Mouse (Mus musculus) CD4-positive, CD25-positive, alpha-beta regulatory T cell, adult 9 weeks (primary cell): Measurements from ENCODE around the gene Fgf2. TPM values are rescaled to one million over a fixed set of nuclear protein-coding genes. Genes with fewer than 3 reads are reported as not detected.

Experiments
- polyA plus RNA-seq: library from polyadenylated mRNA; unstranded; fragments of 100-300 nt; shearing (Covaris generic); gene quantifications from one replicate; pipeline ENCODE4 v1.2.1, GENCODE M21; 2017

The Fgf2 gene
- polyA plus RNA-seq, result 3.3 TPM

DNA sequence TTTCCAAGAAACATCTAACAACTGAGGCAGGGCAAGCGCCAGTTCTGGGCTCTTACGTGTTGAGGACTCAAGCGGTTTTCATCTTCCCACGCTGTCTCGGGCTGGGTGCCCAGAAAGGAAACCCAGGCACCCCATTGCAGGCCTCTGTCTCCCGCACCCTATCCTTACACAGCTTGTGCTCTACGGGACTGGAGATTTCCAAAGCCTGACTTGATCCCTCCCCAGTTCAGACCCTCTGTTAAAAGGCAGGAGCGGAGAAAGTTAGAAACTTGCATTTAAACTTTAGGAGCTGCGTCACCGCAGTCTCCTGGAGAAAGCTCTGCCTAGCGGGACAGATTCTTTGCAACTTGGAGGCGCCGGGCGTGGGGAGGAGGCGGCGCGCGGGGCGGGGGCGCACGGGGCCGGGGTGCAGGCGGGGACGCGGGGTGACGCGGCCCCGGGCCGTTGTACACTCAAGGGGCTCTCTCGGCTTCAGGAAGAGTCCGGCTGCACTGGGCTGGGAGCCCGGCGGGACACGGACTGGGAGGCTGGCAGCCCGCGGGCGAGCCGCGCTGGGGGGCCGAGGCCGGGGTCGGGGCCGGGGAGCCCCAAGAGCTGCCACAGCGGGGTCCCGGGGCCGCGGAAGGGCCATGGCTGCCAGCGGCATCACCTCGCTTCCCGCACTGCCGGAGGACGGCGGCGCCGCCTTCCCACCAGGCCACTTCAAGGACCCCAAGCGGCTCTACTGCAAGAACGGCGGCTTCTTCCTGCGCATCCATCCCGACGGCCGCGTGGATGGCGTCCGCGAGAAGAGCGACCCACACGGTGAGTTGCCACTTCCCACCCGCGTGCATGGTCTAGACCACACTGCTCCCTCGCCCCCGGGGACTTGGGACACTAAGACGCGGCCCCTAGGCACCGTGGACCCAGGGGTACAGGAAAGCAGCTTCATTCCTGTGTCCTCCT, at the start of gene Fgf2:
Fgf2 (plus strand) TSS at position 126 of the 945 bp plus-strand sequence.

DNA sequence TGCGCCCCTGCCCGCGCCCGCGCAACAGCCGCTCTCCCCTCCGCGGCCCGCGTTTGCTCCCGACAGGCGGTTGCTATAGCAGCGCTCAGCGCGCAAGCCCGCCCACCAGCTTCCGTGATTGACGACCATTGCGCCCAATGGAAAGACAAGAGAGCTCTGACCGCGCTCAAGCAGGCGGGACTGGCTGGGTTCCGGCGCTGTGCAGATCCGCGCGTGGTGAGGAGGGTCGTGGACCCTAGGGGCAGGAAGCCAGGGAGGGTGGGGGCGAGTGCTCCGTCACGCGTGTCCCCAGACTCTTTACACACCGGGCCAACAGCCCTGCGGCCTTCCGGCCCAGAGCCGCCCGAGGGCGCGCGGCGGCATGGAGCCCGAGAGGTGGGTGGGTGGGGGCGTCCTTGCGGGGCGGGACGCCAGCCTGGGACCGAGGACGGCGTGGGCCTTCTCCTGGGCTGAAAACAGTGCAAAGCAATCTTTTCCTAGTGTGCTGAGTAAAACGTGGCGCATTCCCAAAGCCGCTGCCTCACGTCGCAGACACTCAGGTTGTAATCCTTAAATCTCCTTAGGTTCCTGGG, 35.7 kb upstream of the Fgf2 start, which contains the start of the genes Bbs12 and Cetn4:
Bbs12 (plus strand) TSS at position 185 of the 572 bp plus-strand sequence.
Cetn4 (minus strand) TSS at position 339 of the 572 bp plus-strand sequence.

DNA sequence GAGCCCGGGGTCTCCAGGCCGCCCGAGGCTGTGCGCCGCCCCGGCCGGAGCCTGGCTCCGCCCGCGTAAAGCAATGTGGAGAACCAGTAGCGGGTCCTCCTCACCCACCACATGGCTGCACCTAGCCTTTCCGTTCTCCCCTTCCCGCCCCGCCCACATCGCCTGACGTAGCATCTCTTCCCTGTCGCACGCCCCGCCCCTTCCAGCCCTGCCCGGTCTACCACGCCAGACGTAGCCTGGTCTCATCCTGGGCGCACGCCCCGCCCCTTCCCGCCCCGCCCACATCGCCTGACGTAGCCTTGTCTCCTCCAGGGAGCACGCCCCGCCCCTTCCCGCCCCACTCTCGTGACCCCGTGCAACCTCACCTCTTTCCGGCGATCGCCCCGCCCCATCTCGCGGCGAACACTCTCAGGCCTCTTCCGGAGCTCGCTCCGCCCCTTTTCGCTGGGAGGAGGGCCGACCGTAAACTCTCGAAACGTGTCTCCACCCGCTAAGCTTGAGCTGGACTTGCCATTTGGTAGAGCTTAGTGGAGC, 71.4 kb downstream of the Fgf2 start, which contains the start of gene Spata5:
Spata5 (plus strand) TSS at position 439 of the 534 bp plus-strand sequence.

DNA sequence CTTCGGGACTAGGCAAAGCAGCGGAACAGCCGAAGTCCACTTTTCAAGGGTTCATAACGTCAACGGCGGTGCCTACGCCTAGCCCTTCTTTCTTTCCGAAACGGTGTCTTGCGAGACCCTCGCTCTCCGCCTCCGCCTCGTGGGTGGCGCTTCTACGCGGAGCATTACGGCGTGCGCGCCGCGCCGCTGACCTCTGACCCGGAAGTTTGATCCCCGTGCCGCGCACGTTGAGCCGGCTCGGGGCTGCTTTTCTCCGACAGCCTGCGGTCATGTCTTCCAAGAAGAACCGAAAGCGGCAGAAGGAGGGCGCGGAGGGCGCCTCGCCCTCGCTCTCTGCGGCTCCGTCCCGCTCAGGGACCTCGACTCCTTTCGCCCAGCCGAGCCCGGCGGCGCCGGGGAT, 71.9 kb downstream of the Fgf2 start, which contains the start of gene Nudt6:
Nudt6 (minus strand) TSS at position 140 of the 400 bp plus-strand sequence.

Other genes with a start within 250 kb of the Fgf2 start
- gene Il2, start 222.4 kb upstream of the Fgf2 start, polyA plus RNA-seq, result 2.1 TPM
- gene Il21, start 115.7 kb upstream of the Fgf2 start, polyA plus RNA-seq, result 7.4 TPM
- gene Bbs12, start 35.8 kb upstream of the Fgf2 start, polyA plus RNA-seq, result 6.5 TPM
- 1.0 TPM for gene Cetn4, start 35.6 kb upstream of the Fgf2 start, polyA plus RNA-seq
- 42.9 TPM for gene Spata5, start 71.5 kb downstream of the Fgf2 start, polyA plus RNA-seq
- 22.3 TPM for gene Nudt6, start 71.9 kb downstream of the Fgf2 start, polyA plus RNA-seq